Mouse (Mus musculus): ENCODE measurements at regions not wholly inside any gene's neighbourhood (a gene's known extent, or its start where the extent isn't known, plus 50 kb on each side); places are given as distances from the start of the nearest gene placed in this dataset.

DNA sequence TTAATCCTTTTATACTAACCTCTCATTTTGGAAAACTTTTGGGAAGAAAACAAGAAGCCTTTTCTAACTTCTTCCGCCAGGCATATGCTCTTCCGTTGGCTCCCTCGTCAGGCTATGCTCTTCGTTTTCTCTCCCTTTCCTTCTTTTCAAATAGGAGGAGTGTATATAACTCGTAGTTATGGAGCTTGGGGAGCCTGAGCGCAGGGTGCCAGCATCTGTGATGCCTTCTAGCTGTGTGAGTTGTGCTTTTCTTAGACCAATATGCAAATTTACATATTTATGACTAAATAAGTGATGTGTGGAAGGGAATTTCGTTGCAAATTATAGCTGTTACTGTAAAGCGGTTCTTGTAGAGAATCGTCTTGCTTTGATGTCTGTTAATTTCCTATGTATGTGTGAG is 874.5 kb downstream of the Slc4a3 start:
- TF ChIP-seq CTCF (IDR thresholded peaks at IDR 0.05; ENCODE audit: low read depth, low read length) (no peak), EP300 (IDR thresholded peaks at IDR 0.05; ENCODE audit: insufficient read depth, low read depth, low read length) (no peak)
